Mouse (Mus musculus) MEL-GATA-1-ER (cell line): Measurements from ENCODE around the gene Ppp4c.
"Not testable (repeated sequence)": the region's sequence is repeated elsewhere in the genome, so short reads cannot be mapped to it uniquely, and the experiment has no call there.

Experiments
- DNase-seq: peaks from one replicate; pipeline ENCODE4 v3.0.0-alpha.2; 2012; ENCODE audit warnings: low read depth; ENCODE audit errors: extremely low read depth

The Ppp4c gene

DNA sequence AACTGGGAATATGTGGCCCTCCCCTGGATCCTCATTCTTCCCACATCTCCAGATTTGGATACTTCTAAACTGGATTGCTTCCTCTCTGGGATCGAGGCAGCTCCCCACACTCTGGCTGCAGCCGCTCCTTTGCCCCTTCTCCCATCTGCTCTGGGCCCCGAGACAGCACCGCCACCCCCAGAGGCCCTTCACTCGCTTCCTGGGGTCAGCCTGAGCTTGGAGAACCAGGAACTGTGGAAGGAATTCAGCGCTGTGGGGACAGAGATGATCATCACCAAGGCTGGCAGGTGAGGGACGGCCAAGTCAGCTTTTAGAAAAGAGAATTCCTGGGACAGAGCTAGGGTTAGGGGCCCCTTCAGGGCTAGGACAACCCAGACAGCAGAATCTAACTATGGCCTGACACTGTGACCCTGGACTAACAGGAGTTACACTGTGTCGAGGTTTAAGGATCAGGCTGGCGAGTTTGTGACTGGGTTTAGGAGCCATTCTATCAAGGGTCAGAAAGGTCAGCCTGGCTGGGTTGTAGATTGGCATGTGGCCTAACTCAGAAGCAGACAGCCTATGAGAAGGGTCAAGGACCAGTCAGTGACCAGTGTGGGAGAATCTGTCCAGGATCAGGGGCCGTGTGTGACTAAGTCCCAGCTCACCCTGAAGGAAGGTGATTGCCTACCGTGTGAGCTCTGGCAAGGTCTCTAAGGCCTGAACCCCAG, 10.5 kb downstream of the Ppp4c start:
- DNase-seq = no peak

DNA sequence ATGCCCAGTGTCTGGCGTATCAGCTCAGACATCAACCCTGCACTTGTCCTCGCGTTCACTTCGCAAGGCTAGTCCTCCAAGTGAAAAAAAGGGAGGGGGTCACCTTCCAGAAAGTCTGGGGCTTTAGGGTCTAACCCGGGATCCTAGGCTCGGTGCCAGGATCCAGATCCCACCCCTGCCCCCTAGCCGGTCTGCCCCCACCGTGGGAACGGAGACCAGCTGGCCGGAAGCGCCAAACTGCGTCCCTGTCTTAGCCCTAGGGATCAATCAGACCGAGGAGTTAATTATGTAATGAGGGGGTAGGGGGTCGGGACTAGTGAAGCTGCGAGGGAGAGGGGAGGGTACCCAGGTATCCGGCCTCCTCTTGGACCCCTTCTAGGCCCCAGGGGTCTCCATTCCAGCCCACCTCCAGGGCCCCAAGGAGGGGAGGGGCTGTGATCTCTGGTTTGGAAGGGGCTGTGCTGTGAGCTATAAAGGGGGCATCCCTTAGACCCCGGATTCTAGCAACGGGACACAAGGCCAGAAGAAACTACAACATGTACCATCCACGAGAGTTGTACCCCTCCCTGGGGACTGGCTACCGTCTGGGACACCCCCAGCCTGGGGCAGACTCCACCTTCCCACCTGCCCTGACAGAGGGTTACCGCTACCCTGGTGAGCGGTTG, 11.2 kb downstream of the Ppp4c start, which contains the start of gene Tbx6:
Tbx6 (plus strand) TSS at position 513 of the 665 bp plus-strand sequence.
- DNase-seq = no peak

DNA sequence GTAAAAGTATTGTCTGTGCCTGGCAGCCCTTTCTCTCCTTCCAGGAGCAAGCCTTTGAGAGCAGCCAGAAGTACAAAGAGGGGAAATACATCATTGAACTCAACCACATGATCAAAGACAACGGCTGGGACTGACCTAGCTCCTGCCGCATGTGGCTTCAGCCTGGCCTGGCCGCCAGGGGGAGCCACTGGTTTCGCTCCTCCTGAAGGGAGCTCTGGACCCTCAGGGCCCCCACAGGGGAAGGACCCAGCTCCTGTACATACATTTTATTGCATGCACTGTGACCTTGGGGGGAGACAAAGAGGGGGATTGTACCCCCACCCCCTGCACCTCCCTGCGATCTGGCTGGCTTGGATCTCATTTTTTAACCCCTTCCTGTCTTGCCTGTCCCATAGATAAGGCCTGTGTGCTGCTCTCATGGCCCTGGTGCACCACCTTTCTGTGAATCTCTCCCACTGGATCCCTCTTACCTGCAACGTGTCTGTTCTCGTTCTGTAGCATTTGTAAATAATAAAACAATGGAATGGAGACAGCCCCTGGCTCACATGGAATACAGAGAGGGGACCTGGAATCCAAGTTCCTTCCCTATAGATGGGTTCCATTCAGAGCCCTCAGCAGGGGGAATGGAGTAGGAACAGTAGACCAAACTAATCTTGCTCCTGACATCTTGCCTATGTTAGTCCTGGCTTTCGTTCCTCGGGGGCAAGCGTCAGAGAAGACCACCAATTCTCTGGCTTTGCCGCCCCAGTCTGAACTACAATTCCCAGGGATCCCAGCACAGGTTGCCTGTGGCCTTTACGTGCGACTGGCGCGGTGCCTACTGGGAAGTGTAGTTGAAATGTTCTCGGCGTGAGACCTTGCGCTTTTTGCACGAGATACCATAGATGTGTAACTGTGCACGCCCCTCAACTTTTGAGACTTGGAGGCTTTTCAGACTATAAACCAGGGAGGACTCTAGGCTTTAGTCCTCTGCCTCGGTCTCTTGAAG, 12.0 kb downstream of the Ppp4c start:
- no peak for DNase-seq

DNA sequence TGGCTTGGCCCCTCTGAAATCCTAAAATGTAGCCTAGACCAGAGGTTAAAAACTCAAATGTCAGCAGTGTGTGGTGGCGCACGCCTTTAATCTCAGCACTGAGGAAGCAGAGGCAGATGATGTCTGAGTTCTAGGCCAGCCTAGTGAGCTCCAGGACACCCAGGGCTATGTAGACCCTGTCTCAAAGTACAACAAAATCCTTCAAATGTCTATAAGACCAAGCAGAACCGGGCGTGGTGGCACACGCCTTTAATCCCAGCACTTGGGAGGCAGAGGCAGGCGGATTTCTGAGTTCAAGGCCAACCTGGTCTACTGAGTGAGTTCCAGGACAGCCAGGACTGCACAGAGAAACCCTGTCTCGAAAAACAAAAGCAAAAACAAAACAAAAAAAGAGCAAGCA, 13.2 kb downstream of the Ppp4c start:
- DNase-seq = not testable (repeated sequence)

DNA sequence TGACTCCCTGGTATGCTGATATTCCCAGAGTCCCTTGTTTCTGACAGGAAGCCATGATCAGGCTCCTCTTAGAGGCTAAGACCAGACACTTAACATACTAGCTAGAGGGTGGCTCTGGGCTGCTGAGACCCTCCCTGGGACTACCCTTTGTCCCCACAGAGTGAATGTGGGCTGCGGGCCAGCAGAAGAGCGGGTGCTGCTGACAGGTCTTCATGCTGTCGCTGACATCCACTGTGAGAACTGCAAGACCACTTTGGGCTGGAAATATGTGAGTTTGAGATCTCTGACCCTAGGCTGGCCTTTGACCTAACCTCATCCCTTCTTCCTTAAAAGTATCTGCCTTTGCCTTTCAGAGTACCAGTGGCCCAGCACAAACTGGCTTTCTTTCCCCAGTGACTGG, 14.1 kb downstream of the Ppp4c start:
- DNase-seq = no peak

DNA sequence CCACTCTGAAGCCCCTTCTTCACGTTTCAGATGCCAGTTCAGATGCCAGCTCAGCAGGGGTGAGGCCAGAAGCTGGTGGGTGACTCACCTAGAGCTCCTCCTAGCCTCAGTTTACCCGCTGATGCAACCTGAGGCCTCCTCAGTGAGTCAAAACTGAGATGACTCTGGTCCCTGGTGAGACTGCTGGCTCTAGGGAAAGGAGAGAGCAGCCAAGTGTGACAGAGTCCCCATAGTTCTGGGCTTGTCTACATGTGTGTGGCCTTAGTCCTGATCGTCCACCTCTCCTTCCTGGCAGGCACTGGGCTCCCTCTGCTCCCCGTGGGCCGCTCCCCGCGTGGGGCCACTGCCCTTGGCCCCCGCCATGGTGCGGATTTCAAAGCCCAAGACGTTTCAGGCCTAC, 14.8 kb downstream of the Ppp4c start:
- DNase-seq = no peak

DNA sequence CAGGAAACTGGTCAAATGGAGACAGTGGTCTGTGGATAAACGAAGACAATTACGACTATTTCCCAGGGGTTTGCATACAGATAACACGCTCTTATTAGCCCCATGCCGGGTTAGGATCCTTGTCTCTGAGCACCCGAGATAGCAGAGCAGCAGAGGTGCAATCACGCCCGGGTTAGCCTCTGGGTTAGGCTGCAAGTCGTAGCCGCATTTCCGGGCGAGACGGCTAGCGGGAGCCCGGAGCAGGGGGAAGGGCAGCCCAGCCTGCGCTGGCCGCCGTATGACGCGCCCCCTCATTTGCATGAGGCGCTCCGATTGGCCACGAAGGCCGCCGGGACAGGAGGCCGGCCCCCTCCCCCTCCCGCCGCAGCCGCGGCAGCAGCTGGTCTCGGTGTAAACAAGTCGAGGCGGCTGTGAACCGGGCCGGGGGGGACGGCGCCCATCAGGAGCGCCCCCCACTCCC, 15.7 kb downstream of the Ppp4c start, which contains the start of gene Ypel3:
Ypel3 (plus strand) TSS at position 358 of the 460 bp plus-strand sequence.
- no peak for DNase-seq

DNA sequence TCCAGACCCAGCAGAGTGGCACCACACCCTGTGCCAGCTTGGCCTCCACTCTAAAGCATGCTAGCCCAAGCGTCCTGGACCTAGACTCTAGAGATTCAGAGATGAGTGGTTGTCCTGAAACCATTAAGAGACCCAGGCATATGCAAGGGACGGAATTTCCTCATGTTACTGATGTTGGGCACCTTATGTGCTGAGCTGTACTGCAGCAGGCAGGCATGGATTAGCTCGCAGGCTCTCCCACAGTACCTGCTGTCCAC, 16.4 kb downstream of the Ppp4c start:
- no peak for DNase-seq

DNA sequence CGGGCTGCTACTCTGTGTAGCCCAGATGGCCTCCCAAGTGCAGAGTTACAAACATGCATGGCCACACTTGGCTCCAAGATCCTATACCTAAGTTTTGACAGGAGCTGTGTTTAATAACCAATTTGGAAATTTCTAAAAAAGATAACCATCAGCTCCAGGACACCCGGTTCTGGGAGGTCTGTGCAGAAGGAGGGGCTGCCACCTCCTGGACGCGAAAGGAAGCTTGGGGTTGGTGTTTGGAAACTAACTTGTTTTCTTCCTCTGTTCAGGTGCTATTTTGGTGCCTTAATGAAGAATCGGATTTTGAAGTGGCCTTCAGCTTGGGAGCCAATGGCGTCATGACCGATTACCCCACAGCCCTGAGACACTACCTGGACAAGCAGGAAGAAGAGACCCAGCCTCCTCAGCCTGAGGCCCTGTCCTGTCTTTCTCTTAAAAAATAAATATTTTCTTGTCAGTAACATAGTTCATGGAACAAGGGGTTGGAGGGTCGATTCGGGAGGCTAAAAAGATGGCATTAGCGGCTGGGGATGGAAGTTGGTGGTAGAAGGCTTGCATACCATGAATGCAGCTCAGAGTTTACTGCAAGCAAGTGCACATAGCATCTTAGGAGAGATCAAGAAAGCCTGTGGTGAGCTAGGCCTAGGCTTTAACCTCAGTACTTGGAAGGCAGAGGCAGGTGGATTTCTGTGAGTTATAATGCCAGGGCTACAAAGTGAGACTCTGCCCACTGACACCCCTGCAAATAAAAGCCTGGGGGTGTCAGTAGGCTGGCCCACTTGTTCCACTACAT, 16.9 kb downstream of the Ppp4c start:
- no peak for DNase-seq

DNA sequence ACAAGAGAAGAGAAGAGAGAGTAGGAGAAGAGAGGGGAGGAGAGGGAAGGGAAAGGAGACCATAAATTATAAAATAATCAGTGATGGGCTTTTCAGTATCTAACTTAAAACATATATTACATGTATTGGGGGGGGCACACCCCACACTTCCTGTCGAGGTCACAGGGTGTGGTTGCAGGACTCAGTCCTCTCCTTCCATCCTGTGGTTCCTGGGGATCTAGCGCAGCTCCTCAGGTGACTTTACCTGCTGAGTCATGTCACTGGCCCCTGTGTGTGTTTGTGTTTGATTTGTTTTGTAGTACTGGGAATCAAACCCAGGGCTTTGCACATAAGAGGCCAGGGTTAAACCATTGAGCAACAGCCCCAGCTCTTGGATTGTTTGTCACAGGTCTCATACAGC, 17.8 kb downstream of the Ppp4c start:
- no peak for DNase-seq

DNA sequence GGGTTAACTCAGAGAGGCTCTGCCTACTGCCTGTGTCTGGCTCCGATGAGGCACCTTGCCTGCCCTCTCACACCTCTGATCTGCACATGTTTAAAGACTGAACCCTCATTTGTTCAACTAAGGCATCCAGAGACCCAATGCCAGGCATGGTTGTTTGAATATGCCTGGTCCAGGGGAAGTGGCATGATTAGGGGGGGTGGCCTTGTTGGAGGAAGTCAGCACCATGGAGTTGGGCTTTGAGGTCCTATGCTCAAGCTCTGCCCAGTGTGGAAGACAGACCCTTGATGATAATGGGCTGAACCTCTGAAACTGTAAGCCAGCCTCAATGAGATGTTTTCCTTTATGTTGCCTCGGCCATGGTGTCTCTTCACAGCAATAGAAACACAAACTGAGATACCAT, 18.9 kb downstream of the Ppp4c start:
- no peak for DNase-seq

DNA sequence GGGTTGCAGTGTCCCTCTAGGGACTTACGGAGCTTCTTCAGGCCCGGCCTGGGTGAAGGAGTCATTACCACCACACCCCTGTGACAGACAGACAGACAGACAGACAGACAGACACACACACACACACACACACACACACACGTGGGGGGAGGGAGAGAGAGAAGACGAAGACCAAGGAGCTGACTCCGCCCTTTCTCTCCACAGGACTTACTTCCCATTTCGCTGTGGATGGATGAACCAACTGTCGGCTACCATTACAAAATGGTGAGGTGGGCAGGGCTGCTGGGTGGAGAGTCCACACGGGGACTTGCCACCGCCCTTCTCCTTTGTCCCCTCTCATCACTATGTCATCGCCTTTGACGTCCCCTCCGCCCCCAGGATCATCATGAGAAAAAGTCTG, 21.5 kb downstream of the Ppp4c start:
- peak; percentile 83 for DNase-seq

DNA sequence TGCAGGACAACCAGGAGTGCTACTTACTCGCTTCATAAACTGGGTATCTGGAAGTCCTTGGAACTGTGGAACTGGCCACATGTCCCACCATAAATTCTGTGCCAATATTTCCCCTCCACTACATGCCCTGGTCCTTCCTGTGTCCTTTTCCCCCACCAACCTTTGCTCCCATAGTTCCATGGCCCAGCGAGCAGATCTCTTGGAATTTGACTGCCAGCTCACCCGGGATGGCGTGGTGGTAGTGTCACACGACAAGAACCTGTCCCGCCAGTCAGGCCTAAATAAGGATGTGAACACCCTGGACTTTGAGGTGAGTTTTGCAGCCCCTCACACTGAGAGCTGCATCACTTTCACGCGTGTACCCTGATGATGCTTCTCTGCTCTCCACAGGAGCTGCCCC, 25.3 kb downstream of the Ppp4c start:
- DNase-seq = no peak

DNA sequence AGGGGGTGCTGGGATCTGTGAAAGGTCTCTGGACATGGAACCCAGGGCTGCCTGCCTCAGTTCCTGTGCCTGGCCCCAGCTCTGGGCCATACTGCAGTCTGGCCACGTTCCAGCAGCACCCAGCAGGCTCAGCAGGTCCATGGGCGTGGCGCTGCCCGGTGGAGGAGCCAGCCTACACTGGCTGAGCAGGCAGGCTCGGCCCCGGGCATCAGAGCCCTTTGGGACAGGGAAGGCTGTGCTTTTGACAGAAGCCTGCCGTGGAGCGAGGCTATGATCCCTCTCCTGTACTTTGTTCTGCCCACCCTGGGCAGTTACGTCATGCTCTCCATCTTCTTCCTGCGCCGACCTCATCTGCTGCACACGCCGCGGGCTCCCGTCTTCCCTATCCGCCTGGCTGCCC, 26.1 kb downstream of the Ppp4c start, which contains the start of gene Gdpd3:
Gdpd3 (plus strand) TSS at position 134 of the 400 bp plus-strand sequence.
- DNase-seq = no peak

DNA sequence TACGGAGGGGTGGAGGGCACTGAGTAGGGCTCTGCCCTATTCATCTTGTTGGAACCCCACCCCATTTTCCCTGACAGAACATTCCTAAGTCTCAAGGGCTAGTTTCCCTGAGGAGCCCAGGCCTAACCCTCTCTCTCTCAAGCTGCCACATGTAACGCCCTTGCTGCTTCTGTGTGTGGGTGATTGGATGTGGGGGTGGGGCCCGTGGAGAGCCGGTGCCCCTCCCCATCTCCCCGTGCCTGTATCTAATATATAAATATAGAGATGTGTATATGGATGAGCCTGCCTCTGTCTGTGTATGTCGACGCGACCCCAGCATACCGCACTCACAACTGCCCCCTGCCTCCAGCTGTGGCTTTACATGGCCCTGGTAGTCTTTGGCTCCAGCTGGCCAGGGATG, 26.8 kb downstream of the Ppp4c start:
- DNase-seq = no peak

DNA sequence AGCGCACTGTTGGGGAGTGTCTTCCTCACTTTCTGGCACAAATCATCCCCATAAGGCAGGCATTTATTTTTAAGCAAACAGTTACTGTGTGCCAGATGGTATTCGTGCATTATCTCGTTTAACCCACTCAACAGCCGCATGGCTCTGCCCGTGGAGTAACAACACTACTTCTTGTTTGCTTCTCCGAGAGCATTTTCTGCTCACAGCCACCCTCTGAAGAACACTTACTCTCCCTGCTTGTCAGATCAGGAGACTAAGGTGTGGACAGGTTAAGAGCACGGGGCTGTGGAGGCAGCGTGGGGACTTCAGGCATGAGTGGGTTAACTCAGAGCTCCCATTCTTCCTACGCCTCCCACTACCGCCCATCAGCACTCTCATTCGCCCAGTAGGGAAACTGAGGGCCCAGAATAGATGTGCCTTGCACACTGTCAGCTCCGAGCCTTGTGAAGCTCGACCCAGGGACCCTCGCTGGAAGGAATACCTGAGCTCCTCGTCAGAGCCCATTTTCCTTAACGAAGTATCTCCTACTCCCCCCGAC, 29.8 kb downstream of the Ppp4c start:
- no peak for DNase-seq

DNA sequence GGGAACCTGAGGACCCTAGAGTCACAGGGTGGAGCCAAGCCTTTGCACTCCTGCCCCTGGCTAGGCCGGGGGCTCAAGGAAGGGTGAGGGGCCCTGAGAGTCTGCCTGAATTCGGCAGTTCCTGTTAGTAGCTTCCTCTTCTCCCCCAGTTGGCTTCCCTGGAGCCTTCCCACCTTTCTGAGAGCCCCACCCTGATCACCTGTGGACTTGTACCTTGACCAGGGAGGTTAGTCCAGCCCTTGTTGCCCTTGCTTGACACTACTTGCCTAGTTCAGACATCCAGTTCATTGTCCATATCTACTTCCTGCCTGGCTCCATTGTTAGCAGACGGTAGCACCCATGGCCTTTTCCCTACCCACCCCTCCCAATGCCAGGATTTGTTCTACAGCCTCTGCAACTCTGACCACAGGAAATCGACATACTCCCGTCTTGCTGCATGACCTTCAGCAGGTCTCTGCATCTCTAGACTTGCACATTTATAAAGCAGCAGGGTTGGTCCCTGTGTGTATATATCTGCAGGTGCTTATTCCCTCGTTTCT, 30.7 kb downstream of the Ppp4c start:
- DNase-seq = no peak

DNA sequence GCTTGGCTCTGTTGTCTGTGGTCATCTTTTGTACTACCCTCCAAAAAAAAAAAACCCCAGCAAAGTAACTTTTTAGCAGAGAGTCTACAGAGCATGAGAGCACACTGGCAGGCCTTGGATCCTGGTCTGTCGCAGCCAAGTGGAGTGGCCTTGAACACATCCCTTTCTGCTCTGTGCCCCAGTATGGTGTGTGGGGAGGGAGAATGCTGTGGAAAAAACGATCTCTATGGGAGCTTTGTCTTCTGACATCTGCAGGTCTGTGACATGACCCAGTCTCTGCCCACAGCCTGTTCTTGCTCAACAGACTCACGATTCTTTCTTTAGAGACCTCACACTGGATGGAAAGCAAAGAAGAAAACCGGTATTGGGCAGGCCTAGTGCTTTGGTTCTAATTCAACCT, 31.3 kb downstream of the Ppp4c start:
- no peak for DNase-seq

DNA sequence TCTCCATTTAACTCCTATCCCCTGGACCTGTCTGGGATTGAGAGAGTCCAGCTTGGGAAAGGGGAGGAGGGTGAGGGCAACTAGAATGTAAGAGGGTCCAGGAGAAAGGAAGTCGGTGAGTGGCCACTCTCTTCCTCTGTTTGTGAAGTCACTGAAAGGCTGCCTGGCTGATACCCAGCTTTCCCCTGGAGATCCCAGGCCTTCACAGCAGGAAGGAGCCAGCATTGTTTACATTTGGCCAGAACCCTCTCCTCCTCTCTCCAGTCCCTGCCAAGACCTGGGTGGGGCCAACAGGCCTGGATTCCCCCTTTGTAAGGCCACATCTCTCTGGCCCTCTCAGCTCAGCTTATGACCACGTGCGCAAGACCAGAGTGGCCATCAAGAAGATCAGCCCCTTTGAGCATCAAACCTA, 31.9 kb downstream of the Ppp4c start:
- no peak for DNase-seq

DNA sequence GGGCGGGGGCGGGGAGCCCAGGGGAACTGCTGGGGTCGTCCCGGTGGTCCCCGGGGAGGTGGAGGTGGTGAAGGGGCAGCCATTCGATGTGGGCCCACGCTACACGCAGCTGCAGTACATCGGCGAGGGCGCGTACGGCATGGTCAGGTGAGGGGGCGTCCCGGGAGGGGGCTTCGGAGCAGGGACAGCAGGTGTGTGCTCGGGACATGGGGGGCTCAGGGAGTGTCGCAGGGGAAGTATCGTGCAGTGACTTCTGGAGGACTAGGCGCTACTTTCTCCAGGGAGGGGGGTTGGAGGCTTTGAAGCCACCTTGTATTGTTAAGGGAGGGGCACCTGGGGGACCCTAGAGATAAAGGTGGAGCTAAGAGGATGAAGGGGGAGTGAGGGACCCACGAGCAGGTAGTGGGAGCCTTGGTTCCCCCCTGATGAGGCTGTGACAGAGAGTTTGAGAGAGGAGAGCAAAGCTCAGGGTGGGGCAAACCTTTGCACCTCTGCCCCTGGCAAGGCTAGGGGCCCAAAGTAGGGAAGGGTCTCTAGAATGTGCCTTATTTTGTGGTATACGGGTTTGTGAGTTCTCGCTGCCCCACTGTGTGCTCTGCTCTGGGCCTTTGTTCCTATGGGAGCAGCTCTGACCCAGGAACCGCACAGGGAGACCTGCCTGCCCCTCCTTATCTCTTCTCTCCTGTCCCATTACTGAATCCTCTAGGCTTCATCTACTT, 32.5 kb downstream of the Ppp4c start:
- DNase-seq = no peak
